In genomic region chr5:147059319-147059718, GRCm38 (mm10) we compare ENCODE assay signal across 1 mouse cellular context.
TF ChIP-seq lines count a peak whose summit lies in the region.

No protein-coding gene starts in this region.

TF ChIP-seq in CH12.LX, 34 proteins besides CTCF, POLR2A, EP300 and RAD21 (continued from another document):
- TF ChIP-seq TCF12 (IDR thresholded peaks at IDR 0.05; ENCODE audit: low read depth, low read length) (peak; percentile 40; the same call in 1 of the 2 replicates), IRF4 (IDR thresholded peaks at IDR 0.05; ENCODE audit: low read depth, low read length) (peak; percentile 32; the same call in 1 of the 2 replicates), MAX (IDR thresholded peaks at IDR 0.05; ENCODE audit: low read length) (peak; percentile 62), MXI1 (IDR thresholded peaks at IDR 0.05; ENCODE audit: low read depth, low read length) (peak; percentile 35; the same call in 1 of the 2 replicates), ETS1 (conservative IDR thresholded peaks at IDR 0.05; ENCODE audit: low read depth, low read length) (peak; percentile 84), KAT2A (IDR thresholded peaks at IDR 0.05; ENCODE audit: insufficient replicate concordance, low read length) (no peak), MEF2A (IDR thresholded peaks at IDR 0.05; ENCODE audit: borderline replicate concordance, low read depth, low read length) (no peak), ZMIZ1 (IDR thresholded peaks at IDR 0.05; ENCODE audit: low read depth, low read length) (no peak), MAZ (IDR thresholded peaks at IDR 0.05; ENCODE audit: low read depth, low read length) (no peak), ELF1 (IDR thresholded peaks at IDR 0.05; ENCODE audit: low read depth, low read length) (peak; percentile 73), E2F4 (IDR thresholded peaks at IDR 0.05; ENCODE audit: insufficient replicate concordance, low read depth, low read length) (no peak), NRF1 (IDR thresholded peaks at IDR 0.05; ENCODE audit: low read depth, low read length) (no peak), SIN3A (IDR thresholded peaks at IDR 0.05; ENCODE audit: low read length) (peak; percentile 82), MYC (IDR thresholded peaks at IDR 0.05; ENCODE audit: low read depth, low read length) (0 out of 2 replicates have a peak, but pooled peaks have one; percentile 11), CHD2 (IDR thresholded peaks at IDR 0.05; ENCODE audit: low read length) (no peak), JUN (IDR thresholded peaks at IDR 0.05; ENCODE audit: insufficient read depth, low read depth, low read length) (no peak), GABPA (IDR thresholded peaks at IDR 0.05; ENCODE audit: insufficient replicate concordance, low read depth, low read length) (no peak), JUND (conservative IDR thresholded peaks at IDR 0.05; ENCODE audit: low read depth, low read length) (no peak)
